Mouse (Mus musculus) midbrain, postnatal 0 days (tissue): Measurements from ENCODE around the gene Mvd. TPM values are rescaled to one million over a fixed set of nuclear protein-coding genes. Genes with fewer than 3 reads are reported as not detected.

Experiments
- ATAC-seq: fragments of 200-750 bp; cut with Nextera tagmentation; 2 replicates; pipeline ENCODE4 v1.8.0; 2017; ENCODE audit warnings: moderate number of reproducible peaks, mild to moderate bottlenecking, moderate TSS enrichment, moderate library complexity; ENCODE audit not compliant: low FRiP score
- DNase-seq: peaks from one replicate; pipeline ENCODE4 v3.0.0-alpha.2; 2015; ENCODE audit warnings: low spot score
- H3K27ac ChIP-seq: fragments of 300-500 bp; sonication (generic); 2 replicates; pipeline ENCODE4 v1.5.1; 2014; ENCODE audit warnings: low read depth, mild to moderate bottlenecking, low read length, mixed read lengths
- H3K27me3 ChIP-seq: fragments of 300-500 bp; sonication (generic); 2 replicates; pipeline ENCODE4 v1.6.1; 2014; ENCODE audit warnings: low read length, control low read depth, mixed read lengths; ENCODE audit not compliant: insufficient read depth
- H3K36me3 ChIP-seq: fragments of 300-500 bp; sonication (generic); 2 replicates; pipeline ENCODE4 v1.6.1; 2014; ENCODE audit warnings: low read length, control low read depth, mixed read lengths; ENCODE audit not compliant: insufficient read depth
- H3K4me1 ChIP-seq: fragments of 300-500 bp; sonication (generic); 2 replicates; pipeline ENCODE4 v1.6.1; 2014; ENCODE audit warnings: mild to moderate bottlenecking, control low read depth, antibody characterized with exemption, low read length, mixed read lengths; ENCODE audit not compliant: insufficient read depth
- H3K4me2 ChIP-seq: fragments of 300-500 bp; sonication (generic); 2 replicates; pipeline ENCODE4 v1.6.1; 2014; ENCODE audit warnings: low read depth, mild to moderate bottlenecking, low read length, mixed read lengths; ENCODE audit not compliant: poor library complexity, severe bottlenecking
- H3K4me3 ChIP-seq: fragments of 300-500 bp; sonication (generic); 2 replicates; pipeline ENCODE4 v1.5.1; 2014; ENCODE audit warnings: low read depth, mild to moderate bottlenecking, low read length, moderate library complexity
- H3K9ac ChIP-seq: fragments of 300-500 bp; sonication (generic); replicated peaks from 2 replicates; pipeline ENCODE4 v1.6.1; 2014; ENCODE audit warnings: mild to moderate bottlenecking, low read length, moderate library complexity, mixed read lengths; ENCODE audit not compliant: poor library complexity, severe bottlenecking
- H3K9me3 ChIP-seq: fragments of 300-500 bp; sonication (generic); 2 replicates; pipeline ENCODE4 v1.6.1; 2016; ENCODE audit warnings: low read length, control low read depth
- CTCF ChIP-seq: IDR thresholded peaks from 2 replicates; pipeline ENCODE4 v1.5.1; 2016; ENCODE audit warnings: antibody characterized with exemption, mild to moderate bottlenecking
- WGBS: fragments of 180-500 bp; shearing (Covaris S2); extraction: QIAGEN DNeasy Blood & Tissue Kit; methylation state at CpG from one replicate; pipeline ENCODE4 v1.1.7; 2014; 5-methylcytosine and 5-hydroxymethylcytosine counted together
- polyA plus RNA-seq: library from polyadenylated mRNA; unstranded; fragments of >200 nt; fragmentation: Nextera tagmentation; extraction: Ambion mirVana; gene quantifications from 2 replicates; pipeline ENCODE4 v1.2.1, GENCODE M21; 2015
- total RNA-seq: library from RNA; depleted of rRNA; stranded (reverse); fragments of >200 nt; gene quantifications from 2 replicates; pipeline ENCODE4 v1.2.3, GENCODE M21; 2014; rRNA removed

Gene Mvd
- total RNA-seq (57.1 and 94.5 TPM in 2 replicates), polyA plus RNA-seq (62.1 and 66.8 TPM in 2 replicates)

- Histone ChIP-seq H3K9ac (peak within 1 kb of the TSS; percentile 73), H3K36me3 (peaks cover 10% of the 10 kb centered on the region; the same call in 1 of the 2 replicates), H3K4me3 (peak within 1 kb of the TSS; percentile 74), H3K4me2 (peak within 1 kb of the TSS; percentile 96), H3K9me3 (no peaks in the 10 kb centered on the region), H3K4me1 (peaks cover 13% of the 10 kb centered on the region; the same call in 1 of the 2 replicates), H3K27ac (peak within 1 kb of the TSS; percentile 86), H3K27me3 (no peaks in the 10 kb centered on the region)
- WGBS = under 1% methylated on average over 47 of the region's 47 CpGs
- DNase-seq = peak; percentile 100
- peak; percentile 50 for TF ChIP-seq CTCF
- peak; percentile 98 for ATAC-seq
These were observed at the start of gene Mvd for GRCm38 (mm10) chr8:122443262-122444006. Mvd (minus strand) TSS chr8:122443422.

DNA sequence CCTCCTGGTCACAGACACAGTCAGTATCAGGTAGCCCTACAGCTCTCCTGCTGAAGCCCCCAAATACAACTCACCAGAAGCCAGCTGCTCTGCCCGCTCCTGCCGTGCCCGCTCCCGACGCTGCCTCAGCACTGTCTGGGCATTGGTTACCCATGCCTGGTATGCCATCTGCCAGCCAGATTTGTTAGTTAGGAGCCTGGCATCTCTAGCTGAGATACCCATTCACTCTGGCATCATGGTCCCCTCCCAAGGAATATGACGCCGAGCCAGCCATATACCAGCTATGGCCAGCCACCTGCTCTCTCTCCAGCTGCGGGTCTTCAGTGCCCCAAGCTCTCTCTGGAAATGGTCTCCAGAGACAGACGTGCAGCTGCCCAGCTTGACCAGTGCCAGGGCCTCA, 45.2 kb upstream of the Mvd start:
- no peak overlapping the region for H3K27ac ChIP-seq
- no peaks in the 10 kb centered on the region for H3K27me3 ChIP-seq
- no peaks in the 10 kb centered on the region for H3K9me3 ChIP-seq
- 91% methylated on average over 9 of the region's 9 CpGs for WGBS
- H3K36me3 ChIP-seq = peaks cover 11% of the 10 kb centered on the region
- H3K4me3 ChIP-seq = no peak overlapping the region
- DNase-seq = peak; percentile 55
- no peak overlapping the region for H3K9ac ChIP-seq
- H3K4me1 ChIP-seq = no peaks in the 10 kb centered on the region
- TF ChIP-seq CTCF = no peak
- ATAC-seq = no peak
- H3K4me2 ChIP-seq = no peak overlapping the region

DNA sequence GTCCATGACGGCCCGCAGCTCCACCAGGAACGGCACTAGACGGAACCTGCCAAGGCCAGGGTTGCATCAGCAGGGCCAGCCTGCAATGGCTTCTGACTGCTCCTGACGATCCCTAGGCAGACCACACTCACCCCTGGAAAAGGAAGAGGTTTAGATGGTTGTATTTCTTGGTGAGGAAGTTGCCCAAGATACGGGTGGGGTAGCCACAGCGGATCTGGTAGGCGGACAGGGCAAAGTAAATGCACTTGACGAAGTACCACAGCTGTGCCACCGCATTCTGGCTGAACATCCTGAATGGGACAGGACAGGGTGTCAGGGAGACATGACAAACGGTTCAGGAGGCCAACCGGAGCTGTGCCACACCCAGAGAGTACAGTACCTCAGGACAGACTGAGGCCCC, 41.6 kb upstream of the Mvd start:
- H3K4me3 ChIP-seq = no peak overlapping the region
- TF ChIP-seq CTCF = no peak
- no peak overlapping the region for H3K4me2 ChIP-seq
- no peak for ATAC-seq
- no peak overlapping the region for H3K9ac ChIP-seq
- peaks cover 41% of the 10 kb centered on the region for H3K36me3 ChIP-seq
- H3K9me3 ChIP-seq = no peaks in the 10 kb centered on the region
- DNase-seq = no peak
- H3K27ac ChIP-seq = no peak overlapping the region
- no peaks in the 10 kb centered on the region for H3K4me1 ChIP-seq
- 89% methylated on average over 12 of the region's 12 CpGs for WGBS
- no peaks in the 10 kb centered on the region for H3K27me3 ChIP-seq

GRCm38 (mm10) chr8:122483877-122484276, 40.7 kb upstream of the Mvd start:
- no peak for DNase-seq
- Histone ChIP-seq H3K36me3 (peaks cover 50% of the 10 kb centered on the region), H3K27ac (no peak overlapping the region), H3K27me3 (no peaks in the 10 kb centered on the region), H3K4me3 (no peak overlapping the region), H3K4me1 (no peaks in the 10 kb centered on the region), H3K9me3 (no peaks in the 10 kb centered on the region), H3K9ac (no peak overlapping the region), H3K4me2 (no peak overlapping the region)
- ATAC-seq = no peak
- 98% methylated on average over 7 of the region's 7 CpGs for WGBS
- peak; percentile 28 for TF ChIP-seq CTCF

GRCm38 (mm10) chr8:122482448-122482847, 39.2 kb upstream of the Mvd start:
- H3K4me1 ChIP-seq = no peaks in the 10 kb centered on the region
- H3K4me3 ChIP-seq = no peak overlapping the region
- H3K9ac ChIP-seq = no peak overlapping the region
- no peak for DNase-seq
- H3K27me3 ChIP-seq = no peaks in the 10 kb centered on the region
- ATAC-seq = no peak
- H3K9me3 ChIP-seq = no peaks in the 10 kb centered on the region
- WGBS = 97% methylated on average over 8 of the region's 8 CpGs
- H3K36me3 ChIP-seq = peaks cover 62% of the 10 kb centered on the region
- H3K4me2 ChIP-seq = no peak overlapping the region
- no peak for TF ChIP-seq CTCF
- H3K27ac ChIP-seq = no peak overlapping the region

- peak; percentile 92 for ATAC-seq
These were observed 32.5 kb upstream of the Mvd start, which contains the start of the genes Rnf166 and Ctu2 for GRCm38 (mm10) chr8:122475580-122476320. Rnf166 (minus strand) TSS chr8:122476064. Ctu2 (plus strand) TSS chr8:122476143.

More at GRCm38 (mm10) chr8:122475580-122476320, 32.5 kb upstream of the Mvd start, which contains the start of the genes Rnf166 and Ctu2:
- H3K4me3 ChIP-seq = peak within 1 kb of the TSS; percentile 99
- no peaks in the 10 kb centered on the region for H3K27me3 ChIP-seq
- TF ChIP-seq CTCF = no peak
- H3K9me3 ChIP-seq = no peaks in the 10 kb centered on the region
- H3K4me2 ChIP-seq = peak within 1 kb of the TSS; percentile 98
- peak within 1 kb of the TSS; percentile 84 for H3K9ac ChIP-seq
- peak within 1 kb of the TSS; percentile 77 for H3K27ac ChIP-seq
- DNase-seq = peak; percentile 92
- H3K36me3 ChIP-seq = peaks cover 37% of the 10 kb centered on the region
- H3K4me1 ChIP-seq = peaks cover 14% of the 10 kb centered on the region
- WGBS = under 1% methylated on average over 86 of the region's 103 CpGs
